Mouse (Mus musculus): ENCODE data around the gene Acss2. TPM values are rescaled to one million over a fixed set of nuclear protein-coding genes. Genes with fewer than 3 reads are reported as not detected.

Gene Acss2
- polyA plus RNA-seq, 1 experiment from 2014 or later, result 25.1 TPM

GRCm38 (mm10) chr2:155633731-155634130 lies 116.0 kb downstream of the Acss2 start:
- Histone ChIP-seq H3K36me3 (peaks cover 77% of the 10 kb centered on the region), H3K9ac (no peak overlapping the region), H3K27me3 (replicated peaks) (peaks cover 48% of the 10 kb centered on the region), H3K4me1 (peaks cover 22% of the 10 kb centered on the region), H3K9me3 (replicated peaks) (no peaks in the 10 kb centered on the region), H3K27ac (no peak overlapping the region), H3K4me2 (no peak overlapping the region), H3K4me3 (no peak overlapping the region)
- WGBS (ENCODE audit: insufficient replicate concordance), result 86% methylated on average over 9 of the region's 9 CpGs
- ATAC-seq, result no peak

- WGBS (ENCODE audit: insufficient replicate concordance), result 84% methylated on average over 8 of the region's 8 CpGs
- Histone ChIP-seq H3K27me3 (replicated peaks) (peaks cover 40% of the 10 kb centered on the region), H3K36me3 (peaks cover 84% of the 10 kb centered on the region), H3K4me3 (no peak overlapping the region), H3K9me3 (replicated peaks) (no peaks in the 10 kb centered on the region), H3K4me2 (no peak overlapping the region), H3K27ac (no peak overlapping the region), H3K9ac (no peak overlapping the region), H3K4me1 (peaks cover 14% of the 10 kb centered on the region)
- no peak for ATAC-seq
Observed at GRCm38 (mm10) chr2:155634562-155634961, 116.8 kb downstream of the Acss2 start.

MicroRNAs within 50 kb of the gene (microRNA counts, 519-probe panel; counts per million panel counts)
- microRNA mmu-miR-499, result 3,856 counts per million, percentile 77 among the panel's probes with 10 or more counts

Small RNAs within 50 kb of the gene (microRNA-seq; reads per million reads assigned to microRNA genes)
- gene Mir499, result 351 reads per million, percentile 63 among the genes with 10 or more reads in this experiment

Other genes starting within 250 kb of the Acss2 start
- gene Map1lc3a, start 241.7 kb upstream of the Acss2 start, polyA plus RNA-seq (2016; fragmentation: Nextera tagmentation; extraction: Ambion mirVana), result 27.4 and 28.9 TPM in 2 replicates
- gene Pigu, start 160.5 kb upstream of the Acss2 start, polyA plus RNA-seq (2016; fragmentation: Nextera tagmentation; extraction: Ambion mirVana), result 29.0 and 29.5 TPM in 2 replicates
- 2.5 and 3.6 TPM in 2 replicates for gene Trp53inp2, start 136.9 kb upstream of the Acss2 start, polyA plus RNA-seq (2016; fragmentation: Nextera tagmentation; extraction: Ambion mirVana)
- gene Ncoa6, start 44.1 kb upstream of the Acss2 start, polyA plus RNA-seq (2016; fragmentation: Nextera tagmentation; extraction: Ambion mirVana), result 9.2 and 10.4 TPM in 2 replicates
- gene Ggt7, start 289 bp downstream of the Acss2 start, polyA plus RNA-seq (2016; fragmentation: Nextera tagmentation; extraction: Ambion mirVana), result 0.54 and 0.86 TPM in 2 replicates
- gene Gss, start 74.9 kb downstream of the Acss2 start, polyA plus RNA-seq (2016; fragmentation: Nextera tagmentation; extraction: Ambion mirVana), result 64.0 and 64.1 TPM in 2 replicates
- gene Myh7b, start 93.3 kb downstream of the Acss2 start, polyA plus RNA-seq (2016; fragmentation: Nextera tagmentation; extraction: Ambion mirVana), result 6.0 TPM in 2 replicates
- gene Trpc4ap, start 174.4 kb downstream of the Acss2 start, polyA plus RNA-seq (2016; fragmentation: Nextera tagmentation; extraction: Ambion mirVana), result 78.5 and 80.9 TPM in 2 replicates
- 24.6 and 25.1 TPM in 2 replicates for gene Edem2, start 211.5 kb downstream of the Acss2 start, polyA plus RNA-seq (2016; fragmentation: Nextera tagmentation; extraction: Ambion mirVana)
- not detected in 2 replicates for gene Gm17581, start 217.9 kb downstream of the Acss2 start, polyA plus RNA-seq (2016; fragmentation: Nextera tagmentation; extraction: Ambion mirVana)
- gene Procr, start 233.2 kb downstream of the Acss2 start, polyA plus RNA-seq (2016; fragmentation: Nextera tagmentation; extraction: Ambion mirVana), result 1.2 and 1.5 TPM in 2 replicates

All from liver, embryonic 12.5 days (tissue).